ENCODE assay signal across 8 mouse cellular contexts in genomic region chr2:167505127-167505526, GRCm38 (mm10). TPM values are rescaled to one million over a fixed set of nuclear protein-coding genes. Genes with fewer than 3 reads are reported as not detected.
DNase-seq lines count a peak whose midpoint lies in the region; ATAC-seq and TF ChIP-seq lines count a peak whose summit lies in the region.

No protein-coding gene starts in this region.

- H3K4me2 ChIP-seq in forebrain, postnatal 0 days (ENCODE audit: low read depth) = peak overlapping the region; percentile 92
- peak overlapping the region; percentile 91 for H3K4me2 ChIP-seq in liver, postnatal 0 days (ENCODE audit: low read depth, low read length)
- H3K4me2 ChIP-seq in neural tube, embryonic 14.5 days (ENCODE audit: low read depth, low read length) = peak overlapping the region; percentile 82; the same call in 1 of the 2 replicates

- H3K36me3 ChIP-seq in forebrain, postnatal 0 days (ENCODE audit: insufficient read depth) = peaks cover 28% of the 10 kb centered on the region
- peaks cover 35% of the 10 kb centered on the region for H3K36me3 ChIP-seq in liver, postnatal 0 days (replicated peaks; ENCODE audit: insufficient read depth, low read length)
- H3K36me3 ChIP-seq in neural tube, embryonic 14.5 days (ENCODE audit: control insufficient read depth, insufficient read depth, low read length) = peaks cover 5% of the 10 kb centered on the region; the same call in 1 of the 2 replicates

- no peak for TF ChIP-seq POLR2A in cerebellum, adult 2 months (IDR thresholded peaks at IDR 0.05; ENCODE audit: borderline replicate concordance, insufficient read depth, low read length)

- 0 out of 2 replicates have a peak overlapping the region, but pooled peaks have one; percentile 22 for H3K9ac ChIP-seq in forebrain, postnatal 0 days
- peak overlapping the region; percentile 89 for H3K9ac ChIP-seq in liver, postnatal 0 days (replicated peaks)
- 0 out of 2 replicates have a peak overlapping the region, but pooled peaks have one; percentile 7 for H3K9ac ChIP-seq in neural tube, embryonic 14.5 days (replicated peaks; ENCODE audit: low read depth, low read length)

- peak overlapping the region; percentile 31 for H3K4me3 ChIP-seq in cerebellum, adult 2 months (replicated peaks; ENCODE audit: insufficient read depth, low read depth, low read length)
- H3K4me3 ChIP-seq in forebrain, postnatal 0 days (ENCODE audit: low read depth, low read length) = 0 out of 2 replicates have a peak overlapping the region, but pooled peaks have one; percentile 95
- peak overlapping the region; percentile 98 for H3K4me3 ChIP-seq in liver, postnatal 0 days (ENCODE audit: low read depth, low read length)
- 0 out of 2 replicates have a peak overlapping the region, but pooled peaks have one; percentile 1 for H3K4me3 ChIP-seq in neural tube, embryonic 14.5 days (ENCODE audit: low read depth, low read length)

- H3K27ac ChIP-seq in cerebellum, adult 2 months (ENCODE audit: insufficient read depth, low read length) = no peak overlapping the region
- no peak overlapping the region for H3K27ac ChIP-seq in forebrain, postnatal 0 days (ENCODE audit: low read depth, low read length)
- H3K27ac ChIP-seq in liver, postnatal 0 days (ENCODE audit: low read depth) = peak overlapping the region; percentile 88
- H3K27ac ChIP-seq in neural tube, embryonic 14.5 days (ENCODE audit: low read depth, low read length) = no peak overlapping the region

- no peak for TF ChIP-seq CTCF in cerebellum, adult 2 months (IDR thresholded peaks at IDR 0.05; ENCODE audit: borderline replicate concordance, insufficient read depth, low read depth, low read length)
- TF ChIP-seq CTCF in forebrain, postnatal 0 days (IDR thresholded peaks at IDR 0.05; ENCODE audit: low read depth) = no peak
- TF ChIP-seq CTCF in liver, postnatal 0 days (IDR thresholded peaks at IDR 0.05; ENCODE audit: low read depth) = no peak

- peaks cover 16% of the 10 kb centered on the region for H3K4me1 ChIP-seq in cerebellum, adult 2 months (ENCODE audit: control insufficient read depth, insufficient read depth, low read length)
- peaks cover 24% of the 10 kb centered on the region; the same call in 1 of the 2 replicates for H3K4me1 ChIP-seq in forebrain, postnatal 0 days (ENCODE audit: insufficient read depth)
- H3K4me1 ChIP-seq in liver, postnatal 0 days (ENCODE audit: insufficient read depth) = peaks cover 41% of the 10 kb centered on the region
- H3K4me1 ChIP-seq in neural tube, embryonic 14.5 days (ENCODE audit: control insufficient read depth, insufficient read depth, low read length) = peaks cover 29% of the 10 kb centered on the region

- TF ChIP-seq EP300 in liver, postnatal 0 days (IDR thresholded peaks at IDR 0.05; ENCODE audit: low read depth) = peak; percentile 63

- WGBS in cerebellum, adult 2 months = 41% methylated on average over 3 of the region's 3 CpGs
- 82% methylated on average over 3 of the region's 3 CpGs for WGBS in forebrain, postnatal 0 days
- WGBS in liver, postnatal 0 days (ENCODE audit: insufficient replicate concordance) = 32% methylated on average over 3 of the region's 3 CpGs
- WGBS in neural tube, embryonic 14.5 days = 89% methylated on average over 3 of the region's 3 CpGs

- DNase-seq in cerebellum, adult 2 months = no peak
- DNase-seq in cerebellum, postnatal 10 days = no peak
- peak; percentile 46 to 61 for DNase-seq in CD8-positive naive resting alpha-beta T cell, adult 2 months (ENCODE audit: low read depth in 2 of 2, low spot score in 2 of 2)
- DNase-seq in forebrain, postnatal 0 days = no peak
- peak; percentile 45 for DNase-seq in liver, postnatal 0 days
- no peak for DNase-seq in adrenal gland, adult 18-20 months (ENCODE audit: low spot score in 2 of 2)
- DNase-seq in kidney, postnatal 36 days = no peak

- ATAC-seq in forebrain, postnatal 0 days = no peak
- ATAC-seq in liver, postnatal 0 days = peak; percentile 65
- no peak for ATAC-seq in neural tube, embryonic 14.5 days (ENCODE audit: low read depth)

- H3K9me3 ChIP-seq in forebrain, postnatal 0 days (ENCODE audit: low read length) = no peaks in the 10 kb centered on the region
- no peaks in the 10 kb centered on the region for H3K9me3 ChIP-seq in liver, postnatal 0 days (ENCODE audit: low read length)
- H3K9me3 ChIP-seq in neural tube, embryonic 14.5 days (ENCODE audit: control insufficient read depth, low read length) = no peaks in the 10 kb centered on the region

- H3K27me3 ChIP-seq in cerebellum, adult 2 months (ENCODE audit: control insufficient read depth, insufficient read depth, low read length) = no peaks in the 10 kb centered on the region
- no peaks in the 10 kb centered on the region for H3K27me3 ChIP-seq in forebrain, postnatal 0 days (ENCODE audit: insufficient read depth, low read length)
- H3K27me3 ChIP-seq in liver, postnatal 0 days (ENCODE audit: insufficient read depth, low read length) = no peaks in the 10 kb centered on the region
- H3K27me3 ChIP-seq in neural tube, embryonic 14.5 days (ENCODE audit: control insufficient read depth, insufficient read depth, low read length) = no peaks in the 10 kb centered on the region

RNA-seq across cellular contexts. Expression of gene Spata2, which starts 12.4 kb away (rescaled TPM):
- polyA plus RNA-seq in cerebellum, adult 2 months (2012; rRNA removed) = 80.2 and 88.0 TPM in 2 replicates
- 26.9 and 28.9 TPM in 2 replicates for total RNA-seq in forebrain, postnatal 0 days (2014; rRNA removed)
- polyA plus RNA-seq in forebrain, postnatal 0 days (2015; fragmentation: Nextera tagmentation; extraction: Ambion mirVana) = 31.8 and 36.6 TPM in 2 replicates
- polyA plus RNA-seq in liver, postnatal 0 days (2015; fragmentation: Nextera tagmentation; extraction: Ambion mirVana) = 4.7 and 4.9 TPM in 2 replicates
- 24.8 and 28.2 TPM in 2 replicates for polyA plus RNA-seq in neural tube, embryonic 14.5 days (2014; fragmentation: Nextera tagmentation; extraction: Ambion mirVana)
- total RNA-seq in adrenal gland, adult 18-20 months (2021) = 10 to 100 TPM; 41.1 to 42.8 TPM

RNA-seq across cellular contexts. Expression of gene Rnf114, which starts 12.7 kb away (rescaled TPM):
- polyA plus RNA-seq in cerebellum, adult 2 months (2012; rRNA removed) = 101 and 106 TPM in 2 replicates
- total RNA-seq in forebrain, postnatal 0 days (2014; rRNA removed) = 66.1 and 79.5 TPM in 2 replicates
- polyA plus RNA-seq in forebrain, postnatal 0 days (2015; fragmentation: Nextera tagmentation; extraction: Ambion mirVana) = 84.5 and 88.6 TPM in 2 replicates
- polyA plus RNA-seq in liver, postnatal 0 days (2015; fragmentation: Nextera tagmentation; extraction: Ambion mirVana) = 39.5 and 44.0 TPM in 2 replicates
- 111 and 118 TPM in 2 replicates for polyA plus RNA-seq in neural tube, embryonic 14.5 days (2014; fragmentation: Nextera tagmentation; extraction: Ambion mirVana)
- total RNA-seq in adrenal gland, adult 18-20 months (2021) = 100 to 1,000 TPM in 1 of 2 experiments, 10 to 100 TPM in 1; 88.3 to 103 TPM

RNA-seq across cellular contexts. Expression of gene Snai1, which starts 32.9 kb away (rescaled TPM):
- polyA plus RNA-seq in cerebellum, adult 2 months (2012; rRNA removed) = 1.1 and 1.9 TPM in 2 replicates
- 1.3 and 1.4 TPM in 2 replicates for total RNA-seq in forebrain, postnatal 0 days (2014; rRNA removed)
- 3.3 and 4.4 TPM in 2 replicates for polyA plus RNA-seq in forebrain, postnatal 0 days (2015; fragmentation: Nextera tagmentation; extraction: Ambion mirVana)
- polyA plus RNA-seq in liver, postnatal 0 days (2015; fragmentation: Nextera tagmentation; extraction: Ambion mirVana) = 1.6 and 2.3 TPM in 2 replicates
- polyA plus RNA-seq in neural tube, embryonic 14.5 days (2014; fragmentation: Nextera tagmentation; extraction: Ambion mirVana) = 0.66 and 6.5 TPM in 2 replicates
- 1 to 10 TPM; 6.3 to 8.8 TPM for total RNA-seq in adrenal gland, adult 18-20 months (2021)

Comparison
In these comparisons a context has a peak if more than half of its experiments do, and no peak if none do; other contexts are left out.
1. DNase-seq: peak in CD8-positive naive resting alpha-beta T cell, adult 2 months (2 of 2) and liver, postnatal 0 days (single experiment); none in cerebellum, adult 2 months (0 of 2), cerebellum, postnatal 10 days (0 of 2), forebrain, postnatal 0 days (single experiment), adrenal gland, adult 18-20 months (0 of 2) and kidney, postnatal 36 days (0 of 2).
2. H3K4me3 ChIP-seq: peak in every context shown above with its lines; median percentile 98 in liver, postnatal 0 days; 95 in forebrain, postnatal 0 days; 31 in cerebellum, adult 2 months; 1 in neural tube, embryonic 14.5 days.
3. H3K9ac ChIP-seq: peak in every context shown above with its lines; median percentile 89 in liver, postnatal 0 days; 22 in forebrain, postnatal 0 days; 7 in neural tube, embryonic 14.5 days.
4. Peak in every context shown above with its lines, with median percentiles within 50 percentile points of each other: H3K4me2 ChIP-seq.